In genomic region chr9:25027581-25027980, GRCm38 (mm10) we compare ENCODE assay signal across 9 mouse cellular contexts.
DNase-seq lines count a peak whose midpoint lies in the region; ATAC-seq and TF ChIP-seq lines count a peak whose summit lies in the region.
"Had no signal": no experiment of that assay in that cellular context is flagged by ENCODE, and none has a peak within 500 bp of the region (broad histone marks: within the 10 kb centered on the region; RNA-seq: fewer than 3 reads in every experiment).

No protein-coding gene starts in this region.

- H3K79me2 ChIP-seq in C2C12 (ENCODE audit: control insufficient read depth, insufficient read depth): no peaks in the 10 kb centered on the region

- no peak overlapping the region for H3K4me3 ChIP-seq in C2C12 (ENCODE audit: insufficient read depth, poor library complexity, severe bottlenecking)
- H3K4me3 ChIP-seq: limb, embryonic 12.5 days had no signal

- TF ChIP-seq CTCF in C2C12 (IDR thresholded peaks at IDR 0.05; ENCODE audit: control insufficient read depth, insufficient read depth, insufficient read length): peak; percentile 22

- H3K36me3 ChIP-seq in C2C12 (ENCODE audit: control insufficient read depth, insufficient read depth): no peaks in the 10 kb centered on the region
- H3K36me3 ChIP-seq: limb, embryonic 12.5 days had no signal

- ATAC-seq in frontal cortex, adult (ENCODE audit: low TSS enrichment): peak; percentile 80
- no peak for ATAC-seq in erythroid progenitor cell, adult 5-6 weeks (replicated peaks; ENCODE audit: low FRiP score, poor library complexity, severe bottlenecking)

- intact Hi-C loops in left cerebral cortex, postnatal 14 days (cut with DNase I): loop anchor here (5.0 to 10.0 kb wide), 2 partner anchors 253 to 325 kb away; partner anchors contain the start of gene Tbx20

- peak; percentile 81 for DNase-seq in 3T3-L1 (ENCODE audit: low read depth, low spot score)
- DNase-seq in c-Kit-positive CD71-positive TER-119-negative erythroid progenitor cells, embryonic 14.5 days (ENCODE audit: low read depth): peak; percentile 34
- DNase-seq in hindlimb bud, embryonic 11.5 days (ENCODE audit: extremely low spot score, low read depth, low spot score): peak; percentile 47
- DNase-seq in left cerebral cortex, postnatal 14 days (ENCODE audit: low spot score in 2 of 2): peak; percentile 68 to 84
- DNase-seq in natural killer cell, adult 2 months (ENCODE audit: low spot score in 2 of 2): peak; percentile 1 to 24

- no peaks in the 10 kb centered on the region for H3K79me3 ChIP-seq in C2C12 (ENCODE audit: low read depth)

- no peak overlapping the region for H3ac ChIP-seq in C2C12 (ENCODE audit: control insufficient read depth, insufficient read length, low read depth)

- H3K27me3 ChIP-seq in C2C12 (ENCODE audit: control insufficient read depth, insufficient read depth, insufficient read length): peaks cover 8% of the 10 kb centered on the region

TF ChIP-seq in C2C12, 6 proteins besides CTCF, POLR2A, EP300 and RAD21:
- TF ChIP-seq CEBPB (IDR thresholded peaks at IDR 0.05; ENCODE audit: low read depth) (no peak), MAX (IDR thresholded peaks at IDR 0.05) (no peak), USF1 (IDR thresholded peaks at IDR 0.05; ENCODE audit: low read depth) (no peak), FOSL1 (IDR thresholded peaks at IDR 0.05; ENCODE audit: insufficient read depth, low read length, poor library complexity, severe bottlenecking) (no peak), MYOD1 (IDR thresholded peaks at IDR 0.05; ENCODE audit: control insufficient read depth, insufficient read length, low read depth) (no peak), MYOG (IDR thresholded peaks at IDR 0.05; ENCODE audit: control insufficient read depth, extremely low read depth, insufficient read length) (no peak)

Comparison
In these comparisons a context has a peak if more than half of its experiments do, and no peak if none do; other contexts are left out.
1. DNase-seq: peak in every context shown above with its lines; median percentile 81 in 3T3-L1; 76 in left cerebral cortex, postnatal 14 days; 47 in hindlimb bud, embryonic 11.5 days; 34 in c-Kit-positive CD71-positive TER-119-negative erythroid progenitor cells, embryonic 14.5 days; 12 in natural killer cell, adult 2 months.